Mouse (Mus musculus) C2C12 (cell line): ENCODE measurements at regions not wholly inside any gene's neighbourhood (a gene's known extent, or its start where the extent isn't known, plus 50 kb on each side); places are given as distances from the start of the nearest gene placed in this dataset.

Experiments used
- CEBPB ChIP-seq: IDR thresholded peaks from one replicate; pipeline ENCODE4 v1.6.1; 2011; ENCODE audit warnings: low read depth, mild to moderate bottlenecking, control low read depth, moderate library complexity
- CTCF ChIP-seq: IDR thresholded peaks from one replicate; pipeline ENCODE4 v1.5.1; 2011; ENCODE audit not compliant: control insufficient read depth, insufficient read depth, insufficient read length
- MAX ChIP-seq: IDR thresholded peaks from one replicate; pipeline ENCODE4 v1.6.1; 2011; ENCODE audit warnings: mild to moderate bottlenecking, control low read depth
- MYOD1 ChIP-seq: IDR thresholded peaks from one replicate; pipeline ENCODE4 v1.6.1; 2011; ENCODE audit warnings: low read depth; ENCODE audit not compliant: control insufficient read depth, insufficient read length
- MYOG ChIP-seq: IDR thresholded peaks from one replicate; pipeline ENCODE4 v1.6.1; 2011; ENCODE audit not compliant: control insufficient read depth, insufficient read length; ENCODE audit errors: extremely low read depth
- USF1 ChIP-seq: IDR thresholded peaks from one replicate; pipeline ENCODE4 v1.6.1; 2011; ENCODE audit warnings: low read depth, mild to moderate bottlenecking, control low read depth, moderate library complexity

- TF ChIP-seq CTCF (no peak), MAX (no peak), USF1 (no peak), CEBPB (no peak), MYOD1 (no peak), MYOG (no peak)
Observed at GRCm38 (mm10) chr14:18983901-18984300, 89.8 kb upstream of the Ube2e2 start.
